Mouse (Mus musculus) layer of hippocampus, adult 18-20 months (tissue): ENCODE data around the gene Nkpd1. TPM values are rescaled to one million over a fixed set of nuclear protein-coding genes. Genes with fewer than 3 reads are reported as not detected.

Experiments
- DNase-seq, 2 experiments: peaks; one replicate each; pipeline ENCODE4 v3.0.0; 2022; ENCODE audit warnings: low spot score in 2 of 2
- total RNA-seq, 2 experiments: library from RNA; stranded (reverse); gene quantifications; 2 replicates each; pipeline ENCODE4 v1.2.3; 2021

Gene Nkpd1
- total RNA-seq, 2 experiments from 2014 or later, result 0.56 to 0.57 TPM

DNA sequence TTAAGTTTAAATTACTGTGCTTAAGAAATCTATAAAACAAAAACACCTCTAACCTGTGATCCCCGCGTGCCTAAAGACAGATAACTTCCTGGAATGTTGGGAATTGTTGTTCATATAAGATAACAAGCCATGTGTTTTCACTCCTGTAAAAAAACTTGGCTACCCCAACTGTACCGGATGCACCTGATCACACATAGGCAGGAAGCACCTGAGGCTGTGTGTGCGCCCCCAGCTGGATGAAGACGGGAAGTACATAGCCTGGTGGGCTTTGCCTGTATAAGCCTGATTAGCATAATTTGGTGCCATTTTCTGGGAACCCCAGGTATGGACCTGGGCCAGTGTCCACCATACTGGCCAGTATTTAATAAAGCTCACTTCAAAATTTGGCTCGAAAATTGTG lies 25.9 kb downstream of the Nkpd1 start:
- DNase-seq, result no peak

DNA sequence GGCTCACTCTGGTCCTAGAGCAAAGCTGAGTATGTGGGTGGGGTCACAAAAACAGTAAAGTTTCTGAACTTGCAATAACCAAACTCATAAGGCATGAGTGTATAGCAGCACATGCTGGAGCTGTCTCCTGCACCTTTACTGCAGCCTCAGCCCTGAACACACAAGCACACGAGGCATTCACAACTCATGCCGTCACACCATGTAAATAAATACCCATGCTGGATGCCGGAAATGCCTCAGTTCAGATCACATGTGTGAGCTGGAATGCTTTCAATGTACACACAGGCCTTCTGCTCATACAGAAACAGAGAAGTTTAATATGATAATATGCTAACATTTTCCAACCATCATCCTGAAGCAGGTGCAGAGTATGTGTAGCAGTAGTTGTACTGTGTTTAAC lies 28.4 kb downstream of the Nkpd1 start:
- DNase-seq, result no peak

DNA sequence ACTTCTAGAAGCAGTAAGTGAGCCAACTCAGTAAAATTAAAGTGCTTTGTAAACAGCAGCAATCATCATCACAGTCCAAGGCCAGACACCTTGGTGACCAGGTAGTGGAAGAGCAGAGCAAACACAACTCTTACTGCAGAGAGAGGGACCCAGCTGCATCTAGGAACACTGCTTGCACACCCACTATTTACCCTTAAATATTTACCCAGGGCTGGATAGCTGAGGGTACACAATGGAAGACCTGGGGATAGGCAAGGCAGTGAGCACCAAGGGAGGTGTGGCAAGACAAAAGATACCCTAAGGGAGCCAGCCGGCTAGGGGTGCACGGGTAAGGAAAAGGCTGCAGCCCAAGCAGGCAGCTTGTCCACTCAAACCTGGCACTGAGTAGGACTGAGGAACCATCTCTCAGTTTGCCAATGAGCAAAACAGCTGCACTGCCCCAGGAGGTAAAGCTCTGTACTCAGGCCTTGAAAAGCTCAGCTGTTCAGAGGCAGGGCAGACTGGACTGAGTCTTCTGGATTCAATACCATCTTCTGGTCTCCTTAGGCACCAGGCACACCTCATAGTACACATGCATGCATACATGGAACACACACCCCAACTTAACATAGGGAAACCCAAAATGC lies 29.8 kb downstream of the Nkpd1 start:
- no peak for DNase-seq

DNA sequence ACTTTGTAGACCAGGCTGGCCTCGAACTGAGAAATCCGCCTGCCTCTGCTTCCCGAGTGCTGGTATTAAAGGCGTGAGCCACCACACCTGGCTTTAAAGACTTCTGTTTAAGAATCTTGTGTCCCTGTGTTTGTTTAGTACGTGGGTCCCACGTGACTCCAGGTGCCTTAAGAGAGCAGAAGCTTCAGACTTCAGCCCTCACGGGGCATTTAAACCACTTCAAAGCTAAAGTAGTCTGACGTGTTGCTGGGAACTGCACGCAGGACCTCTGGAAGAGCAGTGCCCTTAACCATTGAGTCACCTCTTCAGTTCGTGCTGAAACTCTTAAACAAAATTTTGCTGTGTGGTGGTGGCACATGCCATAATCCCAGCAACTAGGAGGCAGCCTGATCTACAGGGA lies 31.8 kb downstream of the Nkpd1 start:
- no peak for DNase-seq

DNA sequence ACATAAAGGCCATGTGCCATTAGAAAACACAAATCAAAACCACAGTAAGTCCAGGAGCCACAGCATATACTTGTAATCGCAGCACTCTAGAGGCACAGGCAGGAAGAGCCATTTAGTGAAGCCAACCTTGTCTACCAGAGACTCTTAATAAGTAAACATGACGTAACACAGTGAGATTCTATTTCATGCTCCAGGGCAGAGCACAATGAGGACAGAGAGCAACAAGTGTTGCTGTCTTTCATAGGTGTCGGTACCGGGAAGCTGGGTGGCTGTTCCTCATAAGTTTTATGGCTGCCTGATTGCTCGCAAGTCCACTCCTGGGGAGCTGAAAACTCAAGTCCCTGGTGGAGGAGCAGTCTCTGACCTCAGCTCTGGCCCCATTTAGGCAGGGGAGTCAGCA lies 34.0 kb downstream of the Nkpd1 start:
- DNase-seq, result no peak

DNA sequence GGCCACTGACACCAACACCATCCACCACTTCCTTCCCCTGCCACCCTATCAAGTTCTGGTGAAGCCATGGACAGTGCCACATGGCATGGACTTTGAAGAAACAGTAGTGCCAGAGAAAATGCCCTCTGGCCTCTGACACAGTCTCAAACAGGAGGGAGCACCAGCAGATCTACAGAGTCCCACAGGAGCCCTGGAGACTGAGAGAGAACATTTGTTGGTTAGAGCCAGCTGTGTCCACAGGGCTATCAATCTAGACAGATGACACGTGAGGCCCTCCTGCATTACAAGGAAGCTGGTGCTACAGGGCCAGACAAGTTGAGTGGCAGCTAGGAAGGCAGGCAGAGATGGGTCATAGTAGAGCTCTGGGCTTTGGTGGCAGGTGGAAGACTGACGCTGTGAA lies 34.8 kb downstream of the Nkpd1 start:
- DNase-seq, result no peak

DNA sequence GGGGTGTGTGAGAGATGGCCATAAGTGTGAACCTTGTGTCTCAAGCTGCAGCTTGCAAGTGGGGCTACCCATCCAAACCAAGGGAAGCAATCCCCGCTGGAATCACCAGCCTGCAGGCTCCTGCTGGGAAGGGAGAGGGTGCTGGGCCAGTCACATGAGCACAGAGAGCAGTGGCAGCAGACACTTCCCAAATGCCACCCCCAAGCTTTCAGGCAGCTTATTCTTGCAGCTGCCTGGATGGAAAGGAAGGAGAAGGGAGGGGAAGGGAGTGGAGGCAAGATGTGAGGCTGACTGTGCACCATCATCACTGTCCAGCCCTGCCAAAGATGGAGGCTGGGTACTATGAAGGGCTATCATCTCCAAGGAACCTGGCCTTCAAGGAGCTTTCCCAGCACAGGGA lies 36.5 kb downstream of the Nkpd1 start:
- DNase-seq, result peak; percentile 48 to 73

DNA sequence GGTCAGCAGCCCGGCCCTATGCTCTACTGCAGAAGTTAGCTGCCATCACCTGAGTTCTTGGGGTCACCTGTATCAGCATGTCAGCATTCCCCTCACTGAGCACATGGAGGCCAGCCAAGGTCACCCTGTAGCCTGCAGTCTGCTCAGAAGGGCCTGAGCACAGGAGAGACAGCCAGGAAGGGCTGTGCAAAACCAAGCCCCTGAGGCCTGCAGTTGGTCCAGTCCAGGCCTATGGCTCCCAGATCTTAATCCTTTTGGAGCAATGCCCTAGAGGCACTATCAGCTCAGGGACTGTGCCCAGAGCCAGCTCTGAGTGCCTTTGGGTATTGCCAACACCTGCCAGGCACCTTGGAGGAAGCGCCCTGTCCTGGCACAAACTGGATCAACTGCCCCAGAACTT lies 39.4 kb downstream of the Nkpd1 start:
- no peak for DNase-seq

DNA sequence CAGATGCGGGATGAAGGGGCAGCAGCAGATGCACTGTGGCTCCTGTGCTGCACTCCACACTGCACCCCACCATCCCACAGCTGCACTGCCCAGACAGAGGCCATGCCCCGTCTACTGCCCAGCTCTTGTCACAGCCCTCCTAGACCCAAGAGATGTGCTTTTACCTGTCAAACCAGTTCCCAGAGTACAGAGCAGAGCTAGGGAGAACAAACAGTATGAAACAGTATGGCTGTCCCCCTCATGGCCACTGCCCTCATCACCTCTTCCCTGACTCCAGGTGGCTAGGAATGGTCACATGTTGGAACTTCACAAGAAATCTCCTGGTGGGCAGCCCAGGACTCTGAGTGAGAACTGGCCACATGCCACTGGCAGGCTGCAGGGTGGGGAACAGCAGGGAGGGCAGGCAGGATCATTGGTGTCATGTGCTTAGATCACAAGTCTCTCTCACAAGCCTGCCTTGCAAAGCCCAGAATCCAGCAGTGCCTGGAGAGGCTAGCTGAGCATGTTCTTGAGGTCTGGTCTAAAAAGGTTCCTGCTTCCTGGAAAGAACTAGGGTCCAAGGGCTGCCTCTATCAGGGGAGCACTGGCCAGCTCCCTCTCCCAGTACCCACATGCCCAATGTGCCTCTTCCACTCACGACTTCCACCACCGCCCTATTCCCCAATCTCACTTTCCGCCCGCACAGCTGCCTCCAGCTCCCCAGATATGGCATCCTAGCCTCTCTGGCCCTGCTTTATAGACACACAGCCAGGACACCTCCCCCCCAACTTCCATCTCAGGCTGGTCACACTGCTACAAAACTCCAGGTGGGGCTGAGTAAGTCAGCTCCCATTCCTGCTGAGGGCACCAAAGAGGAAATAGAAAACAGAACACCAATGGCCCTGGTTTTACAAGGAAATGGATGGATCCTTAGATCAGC lies 40.6 kb downstream of the Nkpd1 start:
- no peak for DNase-seq

DNA sequence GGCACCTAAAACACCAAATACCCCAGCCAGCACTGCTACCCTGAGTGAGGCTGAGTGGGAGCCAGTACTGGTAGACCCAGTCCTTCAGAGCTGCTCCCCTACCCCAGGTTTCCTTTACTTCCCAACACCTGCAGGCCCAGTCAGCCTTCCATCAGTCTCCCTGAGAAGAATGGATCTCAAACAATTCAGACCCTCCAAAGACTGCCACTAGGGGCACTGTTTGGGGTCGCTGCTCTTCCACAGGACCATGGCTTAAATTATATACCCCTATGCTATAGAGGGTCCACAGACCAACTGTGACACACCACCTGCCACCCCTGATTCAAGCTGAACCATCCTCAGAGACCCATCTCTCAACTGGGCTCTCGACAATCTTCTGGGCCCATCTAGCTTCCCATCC lies 41.3 kb downstream of the Nkpd1 start:
- no peak for DNase-seq

DNA sequence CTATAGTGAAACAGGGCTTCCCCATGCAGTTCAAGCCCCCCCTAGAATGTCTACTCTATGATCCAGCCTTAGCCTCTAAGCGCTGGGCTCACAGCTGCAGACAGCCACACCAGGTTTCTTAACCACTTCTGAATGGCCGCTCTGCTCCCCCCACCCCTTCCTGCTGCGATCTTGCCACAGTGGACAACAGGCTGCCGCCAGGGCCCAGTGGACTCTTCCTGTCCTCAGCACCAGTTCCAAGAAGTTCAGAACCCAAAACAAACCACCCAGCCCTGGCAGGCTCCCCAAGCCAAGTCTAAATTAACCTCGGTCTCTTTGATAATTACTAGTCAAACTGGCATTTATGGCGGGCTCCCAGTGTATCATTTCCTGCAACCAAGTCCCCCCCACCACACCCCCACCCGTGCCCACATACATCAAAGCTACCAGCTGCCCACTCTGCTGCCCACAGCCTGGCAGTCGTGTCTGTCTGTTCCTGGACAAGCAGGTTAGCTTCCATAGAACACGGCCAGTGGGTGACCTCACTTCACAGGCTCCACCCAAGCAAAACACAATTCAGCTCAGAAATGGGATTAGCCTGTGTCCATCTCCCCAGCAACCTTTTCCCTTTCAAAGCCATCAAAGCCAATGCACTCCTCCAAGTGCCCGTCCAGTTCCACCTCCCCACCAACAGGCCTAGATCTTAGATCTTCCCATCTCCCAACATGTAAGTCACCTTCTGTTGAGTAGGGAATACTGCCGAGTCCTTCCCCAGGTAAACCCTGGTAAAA lies 43.0 kb downstream of the Nkpd1 start:
- no peak for DNase-seq

DNA sequence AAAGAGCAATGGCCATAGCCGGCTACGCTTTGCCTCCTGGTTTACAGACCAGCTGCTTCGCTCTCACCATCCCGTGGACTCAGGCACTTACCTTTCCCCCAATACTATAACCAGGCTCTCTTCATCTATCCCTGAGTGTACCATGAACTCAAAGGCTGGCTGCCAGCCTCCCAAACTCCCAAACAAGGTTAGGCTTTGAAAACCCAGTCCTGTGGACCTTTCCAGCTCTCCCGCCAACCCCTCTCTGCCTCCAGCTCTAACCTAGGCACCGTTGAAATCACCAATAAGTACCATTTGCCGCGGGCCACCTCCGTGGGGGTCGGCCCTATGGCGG lies 43.8 kb downstream of the Nkpd1 start:
- no peak for DNase-seq

DNA sequence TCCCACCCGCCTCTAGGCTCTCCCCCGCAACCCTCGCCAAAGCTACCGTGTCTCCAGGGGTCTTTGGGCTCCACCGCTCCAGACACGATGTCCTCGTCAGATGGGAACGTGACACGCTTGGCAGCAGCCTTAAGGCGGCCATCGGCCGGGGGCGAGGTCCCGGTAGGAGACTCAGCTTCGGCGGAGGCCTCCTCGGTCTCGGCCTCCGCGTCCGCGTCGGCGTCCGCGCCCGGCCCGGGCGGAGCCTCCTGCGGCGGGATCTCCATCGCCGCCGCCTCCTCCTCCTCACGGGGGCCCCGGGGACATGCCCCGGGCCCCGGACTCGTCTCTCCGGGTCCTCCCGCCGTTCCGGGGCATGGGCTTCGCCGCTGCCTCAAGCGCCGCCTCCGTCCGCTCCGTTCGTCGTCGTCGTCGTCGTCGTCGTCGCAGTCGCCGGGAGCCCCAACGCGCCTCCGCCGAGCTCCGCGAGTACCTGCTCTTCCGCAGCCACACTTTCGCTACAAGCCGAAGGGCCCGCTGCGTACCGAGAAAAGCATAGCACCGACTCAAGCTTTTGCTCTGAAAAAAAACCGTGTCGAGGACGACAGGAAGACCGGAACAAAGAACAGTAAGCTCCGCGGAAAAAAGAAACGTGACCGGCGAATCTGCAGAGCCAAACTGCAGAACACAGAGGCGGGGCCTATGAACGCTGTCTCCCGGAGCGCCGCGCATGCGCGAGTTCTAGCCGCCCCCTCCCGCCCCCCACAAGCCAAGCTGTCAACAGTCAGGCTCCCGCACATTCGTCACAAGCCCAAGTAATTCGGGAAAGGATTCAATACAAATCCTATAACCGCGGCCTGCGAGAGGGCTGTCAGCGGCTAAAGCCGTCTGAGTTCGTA lies 44.4 kb downstream of the Nkpd1 start:
- peak; percentile 79 to 92 for DNase-seq

DNA sequence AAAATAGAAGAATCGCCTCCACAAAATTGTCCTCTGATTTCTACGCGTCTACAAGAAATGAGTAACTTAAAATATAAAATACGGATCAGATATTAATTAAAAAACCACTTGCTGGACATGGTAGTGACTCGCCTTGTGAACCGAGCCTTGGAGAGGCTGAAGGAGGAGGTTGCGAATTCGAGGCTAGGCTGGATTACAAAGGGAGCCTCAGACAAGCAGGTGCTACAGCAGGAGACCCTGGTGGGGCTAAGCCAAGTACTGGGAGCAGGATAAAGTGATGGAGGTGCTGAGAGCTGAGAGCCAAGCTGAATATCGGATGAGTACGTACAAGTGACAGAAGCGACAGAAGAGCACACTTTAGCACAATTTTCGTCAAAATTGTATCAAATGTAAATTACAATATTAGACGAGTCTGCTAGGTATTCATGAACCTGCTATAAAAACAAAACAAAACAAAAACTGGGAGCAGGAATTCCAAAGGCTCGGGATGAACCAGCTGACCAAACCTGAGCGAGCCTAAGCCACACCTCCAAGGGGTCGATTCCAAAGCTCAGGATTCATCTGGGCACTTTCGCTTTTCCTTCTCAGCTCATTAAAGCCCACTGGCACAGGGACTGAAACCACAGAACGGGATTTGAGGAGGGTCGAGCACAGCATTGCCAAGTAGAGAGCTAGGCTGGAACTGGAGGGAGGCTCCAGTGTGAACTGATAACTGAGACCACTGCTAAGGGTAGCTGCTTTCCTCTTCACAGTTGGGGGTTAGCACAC lies 45.2 kb downstream of the Nkpd1 start, which contains the start of gene Ppp1r37:
TSS of gene Ppp1r37 (minus strand) at position 434 of the 768 bp plus-strand sequence.
- no peak for DNase-seq

DNA sequence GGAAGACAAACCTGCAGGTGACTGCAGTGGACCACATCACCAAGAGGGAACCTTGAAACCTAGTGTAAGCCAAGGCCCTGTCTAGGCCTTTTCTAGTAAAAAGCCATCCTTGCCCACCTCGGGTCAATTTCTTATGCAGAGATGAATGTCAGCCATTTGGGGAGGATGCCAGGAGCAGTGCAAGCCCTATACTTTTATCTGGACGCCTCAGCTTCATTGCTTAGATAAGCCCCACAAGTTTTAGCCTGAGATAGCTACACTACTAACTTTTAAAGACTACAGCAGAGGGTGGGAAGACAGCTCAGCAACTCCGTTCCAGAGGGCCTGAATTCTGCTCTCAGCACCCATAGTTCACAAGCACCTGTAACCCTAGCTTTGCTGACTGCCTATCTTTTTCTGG lies 46.2 kb downstream of the Nkpd1 start:
- DNase-seq, result no peak

DNA sequence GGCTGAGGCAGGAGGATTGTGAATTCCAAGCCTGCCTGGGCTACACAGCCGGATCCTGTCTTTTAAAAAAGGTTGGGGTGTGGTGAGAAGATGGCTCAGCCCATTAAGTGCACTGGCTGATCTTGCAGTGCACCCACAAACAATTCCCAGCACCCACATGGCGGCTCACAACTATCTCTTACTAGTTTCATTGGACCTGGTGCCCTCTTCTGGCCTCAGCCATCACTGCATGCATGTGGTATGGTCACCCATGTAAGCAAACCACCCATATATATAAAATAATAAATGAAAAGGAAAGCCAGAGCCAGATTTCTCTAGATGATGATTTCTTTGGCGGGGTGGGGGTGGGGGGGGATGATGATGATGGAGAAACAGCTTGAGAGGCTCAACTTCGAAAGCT lies 46.8 kb downstream of the Nkpd1 start:
- DNase-seq, result no peak

DNA sequence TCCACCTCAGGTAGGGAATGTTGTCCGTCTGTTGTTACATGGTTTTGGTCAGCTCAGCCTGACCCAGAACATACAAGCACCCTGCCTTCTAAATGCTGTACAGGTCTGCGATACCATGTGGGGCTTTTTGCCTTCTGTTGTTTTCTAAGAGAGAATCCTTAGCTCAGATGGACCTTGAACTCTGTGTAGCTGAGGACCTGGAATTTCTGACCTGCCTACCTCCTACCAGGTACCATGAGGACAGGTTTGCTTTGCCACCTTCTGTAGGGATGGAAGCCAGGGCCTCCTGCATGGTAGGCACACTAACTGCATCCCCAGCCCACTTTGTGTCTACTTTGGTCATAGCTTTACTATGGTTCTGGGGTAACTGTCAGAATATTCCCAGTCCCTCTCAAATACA lies 48.2 kb downstream of the Nkpd1 start:
- DNase-seq, result no peak

DNA sequence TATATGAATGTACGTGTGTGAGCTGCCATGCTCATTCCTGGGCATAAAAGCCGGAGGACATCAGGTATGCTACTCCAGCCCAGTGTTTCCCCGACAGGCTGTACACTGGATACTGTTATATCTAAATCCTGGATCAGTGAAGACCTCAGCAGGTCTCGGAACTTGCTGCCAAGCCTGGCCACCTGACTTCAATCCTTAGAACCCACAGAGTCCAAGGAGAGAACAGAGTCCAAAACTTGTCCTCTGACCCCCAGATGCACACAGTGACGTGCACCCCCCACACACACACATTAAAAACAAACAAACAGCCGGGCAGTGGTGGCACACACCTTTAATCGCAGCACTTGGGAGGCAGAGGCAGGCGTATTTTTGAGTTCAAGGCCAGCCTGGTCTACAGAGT lies 49.8 kb downstream of the Nkpd1 start:
- DNase-seq, result no peak

DNA sequence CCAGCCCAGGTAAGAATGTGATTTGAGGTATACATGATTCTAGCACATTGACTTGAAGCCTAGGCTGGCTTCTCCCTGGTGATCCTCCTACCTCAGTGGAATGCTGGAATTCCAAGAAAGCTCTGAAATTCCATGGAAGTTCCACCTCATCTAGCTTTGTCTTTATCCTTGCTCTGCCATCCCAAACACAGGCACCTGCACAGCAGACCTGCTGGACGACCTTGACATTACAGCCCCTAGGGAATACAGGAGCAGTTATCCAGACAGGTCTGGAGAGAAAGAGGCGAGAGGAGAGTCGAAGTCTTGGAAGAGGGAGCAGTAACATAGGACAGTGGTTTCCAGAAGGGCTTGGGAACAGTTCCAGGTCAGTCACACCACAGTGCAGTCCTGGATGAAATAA lies 52.0 kb downstream of the Nkpd1 start:
- DNase-seq, result no peak
